Mouse (Mus musculus) lung, postnatal 0 days (tissue): ENCODE data around the gene Tlr6.
A peak's percentile ranks its signal among the peaks of the same experiment; 100 is the strongest.

ENCODE experiments used
- CTCF ChIP-seq: IDR thresholded peaks from 2 replicates; pipeline ENCODE4 v1.5.1; 2016; ENCODE audit warnings: antibody characterized with exemption, mild to moderate bottlenecking
- EP300 ChIP-seq: IDR thresholded peaks from 2 replicates; pipeline ENCODE4 v1.6.1; 2016; ENCODE audit warnings: antibody characterized with exemption, mild to moderate bottlenecking, control low read depth

- TF ChIP-seq CTCF (peak; percentile 33), EP300 (no peak)
Observed at GRCm38 (mm10) chr5:64968961-64969860, 9.3 kb upstream of the Tlr6 start.
